Mouse (Mus musculus) forebrain, embryonic 11.5 days (tissue): ENCODE measurements around the gene Trp53rkb. TPM values are rescaled to one million over a fixed set of nuclear protein-coding genes. Genes with fewer than 3 reads are reported as not detected.

Experiments
- ATAC-seq: fragments of 200-750 bp; cut with Nextera tagmentation; replicated peaks from 2 replicates; pipeline ENCODE4 v1.8.0; 2017; ENCODE audit warnings: moderate TSS enrichment; ENCODE audit not compliant: low FRiP score
- DNase-seq: peaks from one replicate; pipeline ENCODE4 v3.0.0-alpha.2; 2017; ENCODE audit warnings: low spot score
- H3K27ac ChIP-seq: fragments of 300-500 bp; sonication (generic); 2 replicates; pipeline ENCODE4 v1.5.1; 2014; ENCODE audit warnings: low read depth, low read length
- H3K27me3 ChIP-seq: fragments of 300-500 bp; sonication (generic); 2 replicates; pipeline ENCODE4 v1.6.1; 2014; ENCODE audit warnings: mild to moderate bottlenecking, low read length, mixed read lengths; ENCODE audit not compliant: control insufficient read depth, insufficient read depth
- H3K36me3 ChIP-seq: fragments of 300-500 bp; sonication (generic); 2 replicates; pipeline ENCODE4 v1.6.1; 2014; ENCODE audit warnings: mild to moderate bottlenecking, low read length, moderate library complexity, mixed read lengths; ENCODE audit not compliant: control insufficient read depth, insufficient read depth
- H3K4me1 ChIP-seq: fragments of 300-500 bp; sonication (generic); replicated peaks from 2 replicates; pipeline ENCODE4 v1.6.1; 2014; ENCODE audit warnings: low read length, mixed read lengths; ENCODE audit not compliant: control insufficient read depth, insufficient read depth
- H3K4me2 ChIP-seq: fragments of 300-500 bp; sonication (generic); 2 replicates; pipeline ENCODE4 v1.6.1; 2014; ENCODE audit warnings: low read depth, mild to moderate bottlenecking, low read length, moderate library complexity, mixed read lengths; ENCODE audit not compliant: severe bottlenecking
- H3K4me3 ChIP-seq: fragments of 300-500 bp; sonication (generic); 2 replicates; pipeline ENCODE4 v1.5.1; 2014; ENCODE audit warnings: low read depth, low read length
- H3K9ac ChIP-seq: fragments of 300-500 bp; sonication (generic); 2 replicates; pipeline ENCODE4 v1.6.1; 2014; ENCODE audit warnings: low read length
- H3K9me3 ChIP-seq: fragments of 300-500 bp; sonication (generic); 2 replicates; pipeline ENCODE4 v1.6.1; 2016; ENCODE audit warnings: low read length, mixed read lengths; ENCODE audit not compliant: control insufficient read depth
- WGBS: fragments of 180-500 bp; shearing (Covaris S2); extraction: QIAGEN DNeasy Blood & Tissue Kit; methylation state at CpG from one replicate; pipeline ENCODE4 v1.1.7; 2014; 5-methylcytosine and 5-hydroxymethylcytosine counted together
- polyA plus RNA-seq: library from polyadenylated mRNA; unstranded; fragments of >200 nt; fragmentation: Nextera tagmentation; extraction: Ambion mirVana; gene quantifications from 2 replicates; pipeline ENCODE4 v1.2.1, GENCODE M21; 2014

Trp53rkb gene
- polyA plus RNA-seq, 1 experiment from 2014 or later, result 11.4 TPM

DNA sequence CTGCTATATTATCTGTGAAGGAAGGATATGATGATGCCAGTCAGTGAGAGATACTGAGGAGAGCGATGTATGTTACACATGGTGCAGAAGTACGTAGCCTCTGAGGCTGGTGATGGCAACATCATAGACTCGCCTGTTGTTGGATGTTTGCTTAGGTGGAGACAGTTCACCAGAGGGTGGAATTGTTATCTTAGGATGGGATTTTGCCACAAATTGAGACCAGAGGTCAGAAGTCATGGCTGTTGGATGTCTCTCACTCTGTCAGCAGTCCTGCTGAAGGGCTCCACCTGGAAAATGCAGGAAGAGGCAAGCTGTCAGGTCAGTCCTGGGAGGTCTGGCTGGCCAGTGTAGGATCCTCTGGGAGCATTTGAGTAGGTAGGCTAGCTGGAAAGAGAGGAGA lies 29.1 kb downstream of the Trp53rkb start:
- 93% methylated on average over 3 of the region's 3 CpGs for WGBS
- ATAC-seq, result no peak
- H3K4me3 ChIP-seq, result no peak overlapping the region
- H3K4me1 ChIP-seq, result no peaks in the 10 kb centered on the region
- no peaks in the 10 kb centered on the region for H3K9me3 ChIP-seq
- H3K9ac ChIP-seq, result no peak overlapping the region
- H3K27ac ChIP-seq, result no peak overlapping the region
- no peaks in the 10 kb centered on the region for H3K36me3 ChIP-seq
- H3K4me2 ChIP-seq, result no peak overlapping the region
- no peak for DNase-seq
- no peaks in the 10 kb centered on the region for H3K27me3 ChIP-seq

DNA sequence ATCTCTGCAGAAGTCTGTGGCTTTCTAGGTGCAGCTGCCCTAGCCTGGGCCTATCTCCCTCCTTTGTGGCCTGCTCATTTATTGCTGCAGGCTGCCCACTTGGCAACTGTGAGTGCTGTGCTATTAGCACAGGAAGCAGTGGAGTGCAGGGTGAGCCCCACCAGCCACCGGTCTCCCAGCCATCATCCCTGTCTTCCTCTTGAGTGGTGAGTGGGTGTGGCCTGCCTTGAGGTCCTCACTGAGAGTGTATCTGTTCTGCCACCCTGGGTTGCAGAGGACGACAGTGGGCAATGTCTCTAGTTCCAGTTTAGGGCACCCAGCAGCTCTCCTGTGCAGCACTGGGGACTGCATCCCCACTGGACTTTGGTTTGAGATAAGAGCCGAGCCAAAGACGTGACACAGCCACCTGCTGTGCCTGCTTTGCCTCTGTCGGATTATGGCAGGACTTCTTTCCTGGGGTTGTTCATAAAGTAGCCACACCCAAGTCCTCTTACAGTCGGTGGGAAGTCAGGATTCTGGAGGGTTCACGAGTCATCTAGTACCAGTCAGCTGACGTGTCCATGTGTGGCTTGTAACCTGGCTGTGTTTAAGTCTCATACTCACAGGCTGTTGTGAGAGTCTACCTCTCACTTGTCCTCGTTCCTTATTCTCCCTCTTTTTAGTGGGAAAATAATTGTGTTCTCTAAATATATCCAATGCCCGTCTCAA lies 29.9 kb downstream of the Trp53rkb start:
- H3K9me3 ChIP-seq, result no peaks in the 10 kb centered on the region
- no peak overlapping the region for H3K27ac ChIP-seq
- H3K4me1 ChIP-seq, result no peaks in the 10 kb centered on the region
- no peak overlapping the region for H3K4me2 ChIP-seq
- H3K36me3 ChIP-seq, result no peaks in the 10 kb centered on the region
- no peak overlapping the region for H3K4me3 ChIP-seq
- 78% methylated on average over 10 of the region's 10 CpGs for WGBS
- no peak for DNase-seq
- no peaks in the 10 kb centered on the region for H3K27me3 ChIP-seq
- ATAC-seq, result no peak
- H3K9ac ChIP-seq, result no peak overlapping the region

DNA sequence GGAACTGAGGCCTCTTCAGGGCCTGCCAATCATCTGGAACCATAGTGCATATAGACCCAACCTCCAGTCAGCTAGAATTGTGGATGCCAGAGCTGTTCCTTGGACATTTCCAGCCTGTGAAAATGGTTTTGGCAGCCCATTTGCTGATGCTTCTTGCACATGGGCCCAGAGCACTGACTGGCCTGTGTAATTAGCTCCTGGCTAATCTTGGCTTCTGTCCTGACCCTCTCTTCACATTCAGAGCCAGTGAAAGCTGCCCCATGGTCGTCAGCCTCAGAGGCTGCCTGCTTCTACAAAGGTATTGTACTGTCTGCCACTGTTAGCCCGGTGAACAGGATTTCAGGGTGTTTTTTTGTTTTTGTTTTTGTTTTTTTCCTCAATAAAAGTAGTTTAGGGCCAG lies 30.6 kb downstream of the Trp53rkb start:
- no peaks in the 10 kb centered on the region for H3K27me3 ChIP-seq
- H3K4me3 ChIP-seq, result no peak overlapping the region
- H3K9ac ChIP-seq, result no peak overlapping the region
- no peak for DNase-seq
- no peaks in the 10 kb centered on the region for H3K36me3 ChIP-seq
- H3K9me3 ChIP-seq, result no peaks in the 10 kb centered on the region
- no peak for ATAC-seq
- H3K27ac ChIP-seq, result no peak overlapping the region
- no peak overlapping the region for H3K4me2 ChIP-seq
- no peaks in the 10 kb centered on the region for H3K4me1 ChIP-seq
- WGBS, result 67% methylated on average over 2 of the region's 2 CpGs

DNA sequence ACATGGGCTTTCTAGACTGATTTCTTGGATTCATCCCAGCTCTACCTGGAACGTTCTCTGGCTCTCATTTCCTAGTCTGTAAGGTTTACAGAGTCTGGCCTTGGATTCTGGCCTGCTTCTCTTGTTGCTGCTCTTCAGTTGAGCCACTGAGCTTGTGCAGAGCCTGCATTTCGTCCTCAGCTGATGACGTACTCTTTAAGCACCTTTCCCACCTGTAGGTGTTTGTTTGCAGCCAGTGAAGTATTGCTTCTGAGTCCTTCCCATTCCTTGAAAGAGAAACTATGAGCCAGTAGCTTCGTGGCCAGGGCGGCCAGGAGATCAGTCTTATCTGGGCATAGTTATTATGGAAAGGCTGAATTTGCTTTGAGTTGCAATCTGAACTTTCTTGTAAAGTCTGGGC lies 32.1 kb downstream of the Trp53rkb start:
- no peak overlapping the region for H3K27ac ChIP-seq
- H3K9ac ChIP-seq, result no peak overlapping the region
- H3K4me3 ChIP-seq, result no peak overlapping the region
- no peaks in the 10 kb centered on the region for H3K36me3 ChIP-seq
- no peak for DNase-seq
- H3K4me1 ChIP-seq, result no peaks in the 10 kb centered on the region
- H3K27me3 ChIP-seq, result no peaks in the 10 kb centered on the region
- no peak overlapping the region for H3K4me2 ChIP-seq
- no peak for ATAC-seq
- no peaks in the 10 kb centered on the region for H3K9me3 ChIP-seq
- WGBS, result 92% methylated on average over 5 of the region's 5 CpGs

DNA sequence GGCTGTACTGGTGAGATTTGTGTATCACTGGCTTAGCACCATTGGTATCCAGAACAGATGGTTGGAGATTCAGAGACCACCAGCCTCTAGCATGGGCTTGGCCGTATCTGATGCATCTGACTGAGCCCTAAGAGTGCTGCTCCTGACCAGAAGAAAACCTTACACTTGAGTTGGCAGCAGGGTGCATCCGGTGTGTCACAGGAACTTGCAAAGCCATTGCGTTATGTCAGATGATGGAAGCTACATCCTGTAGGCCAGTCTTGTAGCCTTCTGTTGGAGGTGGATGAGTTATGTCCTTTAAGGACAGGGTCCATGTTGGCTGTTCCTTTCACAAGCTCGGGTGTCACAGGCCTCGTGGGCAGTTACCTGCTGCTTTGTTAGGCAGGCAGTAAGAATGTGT lies 32.7 kb downstream of the Trp53rkb start:
- H3K27ac ChIP-seq, result no peak overlapping the region
- H3K4me2 ChIP-seq, result no peak overlapping the region
- no peak overlapping the region for H3K4me3 ChIP-seq
- H3K9me3 ChIP-seq, result no peaks in the 10 kb centered on the region
- H3K9ac ChIP-seq, result no peak overlapping the region
- ATAC-seq (no peak), DNase-seq (no peak)
- 89% methylated on average over 5 of the region's 5 CpGs for WGBS
- no peaks in the 10 kb centered on the region for H3K4me1 ChIP-seq
- no peaks in the 10 kb centered on the region for H3K36me3 ChIP-seq
- H3K27me3 ChIP-seq, result no peaks in the 10 kb centered on the region

DNA sequence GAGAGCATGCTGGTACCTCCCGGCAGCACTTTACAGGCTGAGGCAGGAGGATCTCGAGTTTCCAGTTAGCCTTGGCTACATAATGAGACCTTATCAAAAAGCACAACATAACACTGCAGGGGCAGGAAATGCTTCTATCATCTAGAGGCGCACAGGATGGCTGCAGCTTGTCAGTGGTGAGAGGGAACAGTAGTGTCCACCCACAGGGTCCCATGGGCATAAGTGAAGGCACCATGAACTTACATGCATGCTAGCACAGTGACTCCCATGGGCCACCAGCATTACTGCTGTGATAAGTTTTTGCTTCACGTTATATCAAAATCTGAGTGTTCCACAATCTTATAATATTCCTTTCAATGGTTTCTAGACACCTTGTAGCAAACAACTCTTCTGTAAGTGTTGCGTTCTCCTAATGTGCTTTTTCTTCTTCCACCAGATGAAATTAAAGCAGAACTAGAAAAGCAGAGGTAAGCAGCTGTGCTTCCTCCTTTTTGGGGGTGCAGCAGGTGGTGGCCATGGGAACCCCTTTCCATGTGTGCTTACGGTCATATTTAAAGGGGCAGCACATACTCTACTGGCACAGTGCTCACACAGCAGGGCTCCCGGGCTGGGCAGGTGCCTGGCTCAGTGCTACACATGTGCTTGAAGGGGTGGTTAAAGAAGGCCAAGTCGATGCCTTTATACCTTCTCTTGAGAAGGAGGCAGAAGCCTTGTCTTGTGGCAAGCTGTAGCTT lies 34.3 kb downstream of the Trp53rkb start:
- Histone ChIP-seq H3K27me3 (no peaks in the 10 kb centered on the region), H3K9me3 (no peaks in the 10 kb centered on the region), H3K4me1 (no peaks in the 10 kb centered on the region), H3K4me2 (no peak overlapping the region), H3K36me3 (no peaks in the 10 kb centered on the region), H3K9ac (no peak overlapping the region), H3K27ac (no peak overlapping the region), H3K4me3 (no peak overlapping the region)
- DNase-seq (no peak), ATAC-seq (no peak)
- 92% methylated on average over 8 of the region's 8 CpGs for WGBS

DNA sequence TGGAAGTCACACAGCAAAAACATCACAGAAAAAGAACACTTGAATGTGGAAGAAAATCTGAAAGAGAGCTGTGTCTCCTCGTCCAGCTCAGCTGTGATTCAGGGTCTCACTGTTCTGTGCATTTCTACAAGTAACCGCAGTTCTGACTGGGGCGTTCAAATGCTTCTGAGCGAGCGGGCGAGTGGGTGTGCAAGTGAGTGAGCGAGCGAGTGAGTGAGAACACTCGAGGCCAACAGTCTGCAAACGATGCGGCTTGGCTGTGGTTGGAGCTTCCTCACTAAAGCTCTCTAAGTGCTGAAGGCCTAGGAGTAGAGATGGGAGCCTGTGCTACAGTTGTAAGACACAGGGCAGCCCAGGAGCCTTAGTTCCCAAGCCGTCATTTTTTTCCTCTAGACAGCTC lies 36.0 kb downstream of the Trp53rkb start:
- 93% methylated on average over 12 of the region's 12 CpGs for WGBS
- ATAC-seq (no peak), DNase-seq (no peak)
- no peak overlapping the region for H3K4me3 ChIP-seq
- no peak overlapping the region for H3K4me2 ChIP-seq
- H3K9me3 ChIP-seq, result no peaks in the 10 kb centered on the region
- H3K27ac ChIP-seq, result no peak overlapping the region
- H3K9ac ChIP-seq, result no peak overlapping the region
- H3K36me3 ChIP-seq, result no peaks in the 10 kb centered on the region
- no peaks in the 10 kb centered on the region for H3K27me3 ChIP-seq
- no peaks in the 10 kb centered on the region for H3K4me1 ChIP-seq

DNA sequence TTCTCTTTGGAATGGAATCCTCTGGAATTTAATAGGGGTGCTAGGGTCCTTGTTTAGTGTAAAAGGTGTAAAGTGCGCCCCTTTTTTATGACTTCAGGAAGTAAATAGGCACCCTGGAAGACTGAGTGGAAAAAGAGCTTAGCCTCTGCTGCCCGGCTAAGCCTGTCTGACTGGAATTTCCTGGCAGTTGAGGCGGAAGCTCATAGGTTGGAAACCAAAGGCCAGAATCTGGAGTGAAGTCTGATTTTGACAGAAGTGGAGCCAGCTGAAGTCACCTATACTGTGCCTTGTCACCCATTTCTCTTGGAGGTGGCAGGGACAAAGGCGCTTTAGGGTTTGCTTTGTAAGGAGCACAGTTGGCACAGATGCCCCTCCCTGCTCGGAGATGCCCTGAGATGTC lies 38.0 kb downstream of the Trp53rkb start:
- Histone ChIP-seq H3K9ac (no peak overlapping the region), H3K4me1 (no peaks in the 10 kb centered on the region), H3K9me3 (no peaks in the 10 kb centered on the region), H3K36me3 (no peaks in the 10 kb centered on the region), H3K27ac (no peak overlapping the region), H3K4me2 (no peak overlapping the region), H3K4me3 (no peak overlapping the region), H3K27me3 (no peaks in the 10 kb centered on the region)
- DNase-seq, result no peak
- WGBS, result 93% methylated on average over 5 of the region's 5 CpGs
- ATAC-seq, result no peak

DNA sequence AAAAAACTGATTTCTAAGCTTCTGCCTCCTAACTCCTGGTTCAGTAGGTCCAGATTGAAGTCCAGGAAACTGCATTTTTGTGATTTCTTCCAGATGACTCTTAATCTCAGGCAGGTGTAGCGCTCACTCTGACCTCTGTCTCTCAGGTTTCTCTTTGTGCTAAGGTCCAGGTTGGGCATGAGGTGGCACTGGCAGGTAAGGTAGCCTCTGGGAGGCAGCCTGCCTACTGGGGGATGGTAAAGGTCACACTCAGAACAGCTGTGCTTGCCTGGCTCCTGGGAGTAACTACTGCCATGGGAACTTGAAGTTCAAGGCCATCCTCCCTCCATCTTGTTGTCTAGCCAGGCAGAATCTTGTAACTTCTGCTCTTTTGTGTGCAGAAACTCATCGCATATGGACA lies 41.8 kb downstream of the Trp53rkb start:
- no peaks in the 10 kb centered on the region for H3K27me3 ChIP-seq
- no peak overlapping the region for H3K4me2 ChIP-seq
- no peak overlapping the region for H3K27ac ChIP-seq
- no peak for ATAC-seq
- H3K4me1 ChIP-seq, result no peaks in the 10 kb centered on the region
- 92% methylated on average over 2 of the region's 2 CpGs for WGBS
- no peak overlapping the region for H3K4me3 ChIP-seq
- H3K9ac ChIP-seq, result no peak overlapping the region
- H3K36me3 ChIP-seq, result no peaks in the 10 kb centered on the region
- H3K9me3 ChIP-seq, result no peaks in the 10 kb centered on the region
- DNase-seq, result no peak
